Mouse (Mus musculus): ENCODE measurements at regions not wholly inside any gene's neighbourhood (a gene's known extent, or its start where the extent isn't known, plus 50 kb on each side); places are given as distances from the start of the nearest gene placed in this dataset.

- no peaks in the 10 kb centered on the region for H3K9me3 ChIP-seq (ENCODE audit: control insufficient read depth, low read length)
- no peak overlapping the region for H3K4me2 ChIP-seq (replicated peaks; ENCODE audit: low read depth)
- no peak overlapping the region for H3K4me3 ChIP-seq (ENCODE audit: low read depth, low read length)
- no peaks in the 10 kb centered on the region for H3K36me3 ChIP-seq (ENCODE audit: control insufficient read depth, insufficient read depth, low read length)
- no peak for DNase-seq (ENCODE audit: low spot score)
- H3K4me1 ChIP-seq (replicated peaks; ENCODE audit: control insufficient read depth, insufficient read depth), result no peaks in the 10 kb centered on the region
- 60% methylated on average over 2 of the region's 2 CpGs for WGBS
- H3K27me3 ChIP-seq (ENCODE audit: control insufficient read depth, insufficient read depth, low read length), result no peaks in the 10 kb centered on the region
- no peak overlapping the region for H3K9ac ChIP-seq (ENCODE audit: low read length)
- TF ChIP-seq CTCF (IDR thresholded peaks at IDR 0.05; ENCODE audit: low read depth) (no peak), EP300 (optimal IDR thresholded peaks at IDR 0.05) (no peak)
- ATAC-seq (ENCODE audit: low FRiP score, low TSS enrichment), result no peak
- no peak overlapping the region for H3K27ac ChIP-seq (replicated peaks)
Measured at GRCm38 (mm10) chr6:126398641-126399040, 136.6 kb downstream of the Kcna5 start.

- Histone ChIP-seq H3K9ac (ENCODE audit: low read length) (no peak overlapping the region), H3K4me2 (replicated peaks; ENCODE audit: low read depth) (no peak overlapping the region), H3K27me3 (ENCODE audit: control insufficient read depth, insufficient read depth, low read length) (no peaks in the 10 kb centered on the region), H3K4me3 (ENCODE audit: low read depth, low read length) (no peak overlapping the region), H3K36me3 (ENCODE audit: control insufficient read depth, insufficient read depth, low read length) (no peaks in the 10 kb centered on the region), H3K27ac (replicated peaks) (no peak overlapping the region), H3K9me3 (ENCODE audit: control insufficient read depth, low read length) (no peaks in the 10 kb centered on the region), H3K4me1 (replicated peaks; ENCODE audit: control insufficient read depth, insufficient read depth) (no peaks in the 10 kb centered on the region)
- DNase-seq (ENCODE audit: low spot score) (no peak), ATAC-seq (ENCODE audit: low FRiP score, low TSS enrichment) (no peak)
- WGBS, result 76% methylated on average over 3 of the region's 3 CpGs
- no peak for TF ChIP-seq EP300 (optimal IDR thresholded peaks at IDR 0.05)
- TF ChIP-seq CTCF (IDR thresholded peaks at IDR 0.05; ENCODE audit: low read depth), result no peak
Measured at GRCm38 (mm10) chr6:126395015-126395414, 140.2 kb downstream of the Kcna5 start.

- Histone ChIP-seq H3K9me3 (ENCODE audit: control insufficient read depth, low read length) (no peaks in the 10 kb centered on the region), H3K4me2 (replicated peaks; ENCODE audit: low read depth) (peak overlapping the region; percentile 20)
- ATAC-seq (ENCODE audit: low FRiP score, low TSS enrichment), result no peak; the same call in 1 of the 2 replicates
Measured at GRCm38 (mm10) chr6:126394111-126394809, 141.0 kb downstream of the Kcna5 start.

GRCm38 (mm10) chr6:126384210-126385012 is 150.8 kb downstream of the Kcna5 start:
- Histone ChIP-seq H3K27me3 (ENCODE audit: control insufficient read depth, insufficient read depth, low read length) (no peaks in the 10 kb centered on the region), H3K36me3 (ENCODE audit: control insufficient read depth, insufficient read depth, low read length) (no peaks in the 10 kb centered on the region), H3K9me3 (ENCODE audit: control insufficient read depth, low read length) (no peaks in the 10 kb centered on the region), H3K4me1 (replicated peaks; ENCODE audit: control insufficient read depth, insufficient read depth) (no peaks in the 10 kb centered on the region), H3K4me2 (replicated peaks; ENCODE audit: low read depth) (no peak overlapping the region), H3K4me3 (ENCODE audit: low read depth, low read length) (no peak overlapping the region), H3K9ac (ENCODE audit: low read length) (no peak overlapping the region), H3K27ac (replicated peaks) (no peak overlapping the region)
- DNase-seq (ENCODE audit: low spot score), result no peak
- TF ChIP-seq EP300 (optimal IDR thresholded peaks at IDR 0.05), result no peak
- TF ChIP-seq CTCF (IDR thresholded peaks at IDR 0.05; ENCODE audit: low read depth), result no peak
- 26% methylated on average over 9 of the region's 9 CpGs for WGBS
- ATAC-seq (ENCODE audit: low FRiP score, low TSS enrichment), result no peak

More at GRCm38 (mm10) chr6:126394111-126394809, 141.0 kb downstream of the Kcna5 start:
- 12% methylated on average over 7 of the region's 7 CpGs for WGBS
- Histone ChIP-seq H3K4me1 (replicated peaks; ENCODE audit: control insufficient read depth, insufficient read depth) (no peaks in the 10 kb centered on the region), H3K4me3 (ENCODE audit: low read depth, low read length) (no peak overlapping the region), H3K9ac (ENCODE audit: low read length) (no peak overlapping the region), H3K27ac (replicated peaks) (no peak overlapping the region), H3K36me3 (ENCODE audit: control insufficient read depth, insufficient read depth, low read length) (no peaks in the 10 kb centered on the region), H3K27me3 (ENCODE audit: control insufficient read depth, insufficient read depth, low read length) (no peaks in the 10 kb centered on the region)
- no peak for DNase-seq (ENCODE audit: low spot score)
- TF ChIP-seq CTCF (IDR thresholded peaks at IDR 0.05; ENCODE audit: low read depth) (no peak), EP300 (optimal IDR thresholded peaks at IDR 0.05) (no peak)

GRCm38 (mm10) chr6:126377216-126377615 is 158.0 kb downstream of the Kcna5 start:
- Histone ChIP-seq H3K9me3 (ENCODE audit: control insufficient read depth, low read length) (no peaks in the 10 kb centered on the region), H3K4me2 (replicated peaks; ENCODE audit: low read depth) (no peak overlapping the region), H3K27me3 (ENCODE audit: control insufficient read depth, insufficient read depth, low read length) (no peaks in the 10 kb centered on the region), H3K4me1 (replicated peaks; ENCODE audit: control insufficient read depth, insufficient read depth) (no peaks in the 10 kb centered on the region), H3K36me3 (ENCODE audit: control insufficient read depth, insufficient read depth, low read length) (no peaks in the 10 kb centered on the region), H3K27ac (replicated peaks) (no peak overlapping the region), H3K4me3 (ENCODE audit: low read depth, low read length) (no peak overlapping the region), H3K9ac (ENCODE audit: low read length) (no peak overlapping the region)
- 72% methylated on average over 4 of the region's 4 CpGs for WGBS
- no peak for DNase-seq (ENCODE audit: low spot score)
- no peak for TF ChIP-seq CTCF (IDR thresholded peaks at IDR 0.05; ENCODE audit: low read depth)
- TF ChIP-seq EP300 (optimal IDR thresholded peaks at IDR 0.05), result no peak
- no peak for ATAC-seq (ENCODE audit: low FRiP score, low TSS enrichment)
